Mouse (Mus musculus): Measurements from ENCODE around the gene Cavin2. TPM values are rescaled to one million over a fixed set of nuclear protein-coding genes. Genes with fewer than 3 reads are reported as not detected.

Gene Cavin2
- total RNA-seq (2017): 19.7 and 25.9 TPM in 2 replicates

DNA sequence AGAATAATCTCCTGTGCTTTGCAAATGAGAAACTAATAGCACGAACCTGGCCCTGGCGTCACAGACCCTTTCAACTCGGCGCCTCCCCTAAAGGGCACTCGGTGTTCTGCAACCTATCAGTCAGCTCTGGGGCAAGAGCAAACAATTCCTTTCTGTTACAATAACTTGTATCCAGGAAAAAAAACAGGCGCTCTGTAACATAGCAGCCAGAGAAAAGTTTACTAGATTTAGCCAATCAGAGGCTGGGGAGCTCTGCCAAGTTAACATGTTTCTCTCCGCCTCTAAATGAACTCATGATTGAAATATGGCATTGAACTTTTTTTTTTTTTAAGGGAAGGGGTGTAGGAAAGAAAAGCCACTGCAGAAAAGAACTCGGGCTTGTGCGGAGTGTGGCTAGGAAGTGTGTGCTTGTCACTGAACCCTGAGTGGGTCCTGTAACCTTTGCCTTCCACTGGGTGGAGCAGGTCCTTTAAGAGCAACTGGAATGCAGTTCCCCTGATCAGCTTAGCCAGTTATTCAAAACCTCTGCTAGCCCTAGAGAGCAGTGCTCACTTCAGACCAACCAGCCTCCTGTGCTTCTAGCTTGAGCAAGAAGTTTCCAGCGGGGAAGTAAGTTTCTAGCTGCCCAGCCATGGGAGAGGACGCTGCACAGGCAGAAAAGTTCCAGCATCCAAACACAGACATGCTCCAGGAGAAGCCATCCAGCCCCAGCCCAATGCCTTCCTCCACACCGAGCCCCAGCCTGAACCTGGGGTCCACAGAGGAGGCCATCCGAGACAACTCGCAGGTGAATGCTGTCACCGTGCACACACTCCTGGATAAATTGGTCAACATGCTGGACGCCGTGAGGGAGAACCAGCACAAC, at the start of gene Cavin2:
TSS of gene Cavin2 (plus strand) at position 372 of the 865 bp plus-strand sequence.
- ATAC-seq (replicated peaks; ENCODE audit: low read depth, poor library complexity, severe bottlenecking): peak; percentile 88

DNA sequence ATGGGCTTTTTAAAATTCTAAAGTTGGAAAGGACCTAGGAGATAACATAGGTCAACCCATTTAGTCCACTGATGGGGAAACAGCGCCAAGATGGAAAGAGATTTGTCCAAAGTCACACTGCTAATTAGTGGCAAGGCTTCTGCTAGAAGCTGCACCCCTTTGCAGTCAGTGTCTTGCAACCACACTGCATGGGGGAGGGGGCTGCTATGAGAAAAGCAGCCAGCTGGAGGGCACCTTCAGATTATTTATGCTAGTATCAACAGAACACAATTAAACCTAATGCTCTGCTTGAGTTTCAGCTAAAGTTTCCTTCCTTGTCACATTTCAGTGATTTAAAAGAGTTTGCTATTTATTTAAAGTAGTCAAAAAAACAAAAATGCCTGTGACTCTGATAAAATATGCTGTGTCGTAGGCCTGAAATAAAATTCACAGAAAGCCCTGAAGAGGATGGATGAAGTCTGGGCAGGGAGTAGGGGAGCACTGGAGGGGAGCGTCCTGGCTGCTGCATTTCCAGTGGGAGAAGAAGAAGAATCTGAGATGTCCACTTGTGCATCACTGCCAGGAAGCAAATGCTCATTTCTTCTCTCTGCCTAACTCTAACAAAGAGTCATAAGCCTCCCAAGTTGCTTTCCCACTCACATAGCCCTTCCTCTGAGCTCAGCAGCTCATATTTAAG, 47.5 kb upstream of the Cavin2 start:
- ATAC-seq (replicated peaks; ENCODE audit: low read depth, poor library complexity, severe bottlenecking): no peak

- ATAC-seq (replicated peaks; ENCODE audit: low read depth, poor library complexity, severe bottlenecking): no peak
These were observed 45.6 kb upstream of the Cavin2 start for GRCm38 (mm10) chr1:51243294-51243693.

GRCm38 (mm10) chr1:51243869-51244268, 45.1 kb upstream of the Cavin2 start:
- no peak for ATAC-seq (replicated peaks; ENCODE audit: low read depth, poor library complexity, severe bottlenecking)

- ATAC-seq (replicated peaks; ENCODE audit: low read depth, poor library complexity, severe bottlenecking): no peak
These were observed 43.5 kb upstream of the Cavin2 start for GRCm38 (mm10) chr1:51245381-51245780.

- no peak for ATAC-seq (replicated peaks; ENCODE audit: low read depth, poor library complexity, severe bottlenecking)
These were observed 38.6 kb upstream of the Cavin2 start for GRCm38 (mm10) chr1:51250302-51250701.

DNA sequence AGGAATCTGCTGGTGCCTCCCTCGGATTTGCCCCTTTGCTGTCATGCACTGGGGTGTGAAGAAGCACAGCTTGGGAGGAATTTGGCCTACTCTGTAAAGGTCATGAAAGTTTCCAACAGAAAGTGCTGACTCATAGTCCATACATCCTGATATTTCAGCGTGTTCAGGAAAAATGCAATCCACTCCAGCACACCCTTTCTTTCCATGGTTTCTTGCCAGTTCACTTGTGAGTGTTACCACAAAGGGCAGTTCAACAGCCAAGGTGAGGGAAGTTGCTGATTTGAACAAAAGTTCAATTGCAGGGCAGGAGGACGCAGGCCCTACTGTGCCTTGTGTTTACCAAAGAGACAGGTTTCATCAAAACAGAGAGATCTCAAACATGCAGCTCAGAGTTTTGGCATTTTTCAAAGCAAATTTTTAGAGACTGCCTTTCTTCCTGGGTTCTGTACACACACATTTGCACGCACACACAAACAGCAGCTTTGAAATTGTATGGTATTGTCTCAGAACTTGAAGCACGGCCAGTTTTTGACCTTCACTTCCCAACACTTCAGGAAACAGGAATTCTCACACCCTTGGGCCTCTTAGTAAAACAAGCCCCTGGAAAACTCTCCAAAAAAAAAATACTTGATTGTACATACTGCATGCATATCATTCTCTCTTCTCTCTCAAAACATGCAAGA, 23.7 kb upstream of the Cavin2 start:
- ATAC-seq (replicated peaks; ENCODE audit: low read depth, poor library complexity, severe bottlenecking): no peak

DNA sequence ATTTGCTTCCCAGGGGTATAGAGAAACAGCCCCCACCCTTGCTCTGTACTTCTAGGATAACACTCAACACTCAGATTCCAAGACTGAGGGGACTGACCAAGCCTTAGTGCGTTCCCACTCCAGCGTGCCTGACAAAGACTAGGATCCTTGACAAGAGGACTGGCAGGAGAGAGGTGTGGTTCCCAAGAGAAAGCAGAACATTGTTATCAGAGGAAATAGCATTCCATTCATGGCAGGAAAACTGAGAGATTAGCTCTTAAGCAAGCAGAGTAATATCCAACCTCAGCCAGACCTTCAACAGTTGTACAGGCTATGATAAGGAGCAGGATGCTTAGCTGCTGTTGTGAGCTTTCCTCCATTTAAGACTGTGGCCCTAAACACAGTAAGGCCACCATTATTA, 23.0 kb upstream of the Cavin2 start:
- peak; percentile 54; the same call in 1 of the 2 replicates for ATAC-seq (replicated peaks; ENCODE audit: low read depth, poor library complexity, severe bottlenecking)

GRCm38 (mm10) chr1:51267125-51267524, 21.8 kb upstream of the Cavin2 start:
- no peak for ATAC-seq (replicated peaks; ENCODE audit: low read depth, poor library complexity, severe bottlenecking)

DNA sequence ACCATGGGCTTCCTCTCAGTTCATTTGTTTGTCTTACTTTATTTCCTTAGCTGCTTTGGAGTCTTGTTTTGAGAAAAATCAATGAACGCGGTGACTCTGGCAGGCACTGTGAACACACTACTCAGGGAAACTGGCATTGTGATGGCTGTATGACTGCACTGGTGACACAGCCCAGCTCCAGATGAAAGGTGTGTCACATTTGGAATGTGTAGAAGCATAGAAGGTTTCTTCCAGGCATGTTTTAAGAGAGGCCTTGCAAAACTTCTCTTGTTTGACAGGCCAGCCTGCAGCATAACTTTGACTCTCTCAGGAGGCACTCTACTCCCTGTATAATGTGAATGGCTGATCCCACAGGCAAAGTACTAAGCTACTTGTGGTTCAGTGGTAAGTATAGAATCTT, 20.7 kb upstream of the Cavin2 start:
- no peak for ATAC-seq (replicated peaks; ENCODE audit: low read depth, poor library complexity, severe bottlenecking)

DNA sequence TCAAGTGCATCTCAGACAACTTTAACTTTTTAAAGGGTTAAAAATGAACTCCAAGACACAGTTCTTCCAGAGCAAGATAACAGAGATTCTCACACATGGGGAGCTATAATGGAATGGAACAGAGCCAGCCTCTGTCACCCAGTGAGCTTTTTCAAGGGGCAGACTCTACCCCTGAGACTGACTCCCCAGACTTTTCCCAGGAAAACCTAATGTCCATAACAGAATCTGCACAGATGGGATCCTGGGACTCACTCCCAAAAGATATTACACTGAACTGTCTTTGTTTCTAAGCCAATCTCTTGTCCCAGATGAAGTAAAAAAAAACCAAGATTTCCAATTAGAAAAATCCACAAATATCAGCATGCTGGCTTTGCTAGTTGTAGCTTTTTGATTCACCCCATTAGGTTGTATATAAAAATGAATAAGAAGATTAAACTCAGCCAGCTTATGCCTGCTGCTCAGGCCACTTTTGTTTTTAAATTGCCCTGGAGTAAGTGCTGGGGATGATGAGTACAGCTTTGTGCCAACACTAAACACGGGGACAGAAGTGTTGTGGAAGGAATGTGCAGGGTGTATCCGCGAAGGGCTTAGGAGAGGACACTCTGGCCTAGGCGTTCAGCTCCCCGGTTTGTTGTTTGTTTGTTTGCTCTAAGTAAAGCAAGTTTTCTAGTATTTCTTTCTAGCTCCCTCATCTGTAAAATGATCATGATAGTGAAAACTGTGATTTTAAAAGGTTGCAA, 18.6 kb upstream of the Cavin2 start:
- no peak for ATAC-seq (replicated peaks; ENCODE audit: low read depth, poor library complexity, severe bottlenecking)

- no peak for ATAC-seq (replicated peaks; ENCODE audit: low read depth, poor library complexity, severe bottlenecking)
These were observed 17.1 kb upstream of the Cavin2 start for GRCm38 (mm10) chr1:51271845-51272244.

- ATAC-seq (replicated peaks; ENCODE audit: low read depth, poor library complexity, severe bottlenecking): no peak
These were observed 16.2 kb upstream of the Cavin2 start for GRCm38 (mm10) chr1:51272583-51273201.

- no peak for ATAC-seq (replicated peaks; ENCODE audit: low read depth, poor library complexity, severe bottlenecking)
These were observed 10.9 kb upstream of the Cavin2 start for GRCm38 (mm10) chr1:51277879-51278567.

DNA sequence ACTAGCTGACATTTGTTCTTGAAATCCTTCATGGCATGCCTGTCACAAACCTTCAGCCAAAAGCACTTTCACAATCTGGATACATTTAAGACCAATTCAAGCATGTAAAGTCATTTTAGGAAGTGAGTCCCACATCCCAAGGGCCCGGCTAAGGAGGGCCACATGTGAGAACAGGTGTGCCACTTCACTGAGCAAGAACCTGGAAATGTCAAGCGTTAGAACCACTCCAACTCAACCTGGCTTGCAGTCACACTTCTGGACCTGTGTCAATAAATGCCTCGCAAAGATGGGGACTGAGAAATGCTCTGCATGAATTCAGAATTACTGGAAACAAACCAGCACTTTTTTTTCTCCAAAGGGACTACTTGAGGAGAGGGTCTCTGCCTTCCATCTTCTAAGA, 725 bp upstream of the Cavin2 start:
- no peak for ATAC-seq (replicated peaks; ENCODE audit: low read depth, poor library complexity, severe bottlenecking)

DNA sequence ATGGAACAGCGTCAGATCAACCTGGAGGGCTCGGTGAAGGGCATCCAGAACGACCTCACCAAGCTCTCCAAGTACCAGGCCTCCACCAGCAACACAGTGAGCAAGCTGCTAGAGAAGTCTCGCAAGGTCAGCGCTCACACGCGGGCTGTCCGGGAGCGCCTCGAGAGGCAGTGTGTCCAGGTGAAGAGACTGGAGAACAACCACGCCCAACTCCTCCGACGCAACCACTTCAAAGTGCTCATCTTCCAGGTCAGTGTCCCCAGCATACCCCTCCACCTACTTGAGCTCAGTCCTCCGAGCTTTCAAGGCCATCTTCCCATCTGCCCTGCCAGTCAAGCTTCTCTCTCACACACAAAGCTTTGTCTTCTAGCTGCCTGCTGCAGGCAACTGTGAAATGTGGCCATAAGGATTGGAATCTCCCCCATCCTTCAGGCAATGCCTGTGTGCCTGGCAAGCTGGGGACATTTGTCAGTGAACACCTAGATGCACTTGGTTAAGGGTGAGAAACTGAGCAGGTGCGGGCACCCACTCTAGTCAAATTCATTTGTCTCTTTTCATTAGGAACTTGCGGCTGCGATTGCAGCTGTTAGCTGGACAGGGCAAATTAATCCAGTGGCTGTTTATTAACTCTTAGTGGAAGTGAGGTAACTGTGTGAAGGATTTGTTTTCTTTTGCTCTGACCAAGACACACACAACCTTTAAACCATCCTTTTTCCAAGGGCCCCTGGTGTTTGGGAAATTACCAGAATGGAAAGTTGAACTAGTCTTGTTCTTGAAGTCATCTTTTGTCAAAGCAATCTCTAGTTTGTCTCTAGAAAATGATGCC, 907 bp downstream of the Cavin2 start:
- ATAC-seq (replicated peaks; ENCODE audit: low read depth, poor library complexity, severe bottlenecking): no peak

GRCm38 (mm10) chr1:51290634-51291033, 1.7 kb downstream of the Cavin2 start:
- ATAC-seq (replicated peaks; ENCODE audit: low read depth, poor library complexity, severe bottlenecking): no peak

GRCm38 (mm10) chr1:51292348-51292747, 3.4 kb downstream of the Cavin2 start:
- no peak for ATAC-seq (replicated peaks; ENCODE audit: low read depth, poor library complexity, severe bottlenecking)
